Comparison of ENCODE assay signal across 7 mouse cellular contexts in genomic region chr8:109608271-109609152, GRCm38 (mm10). TPM values are rescaled to one million over a fixed set of nuclear protein-coding genes. Genes with fewer than 3 reads are reported as not detected.
DNase-seq lines count a peak whose midpoint lies in the region; ATAC-seq lines count a peak whose summit lies in the region.

Gene Dhodh, minus strand, starts transcription at chr8:109608673.

- H3K27me3 ChIP-seq in intestine, embryonic 16.5 days (replicated peaks; ENCODE audit: control insufficient read depth, insufficient read depth, low read length) = no peaks in the 10 kb centered on the region
- H3K27me3 ChIP-seq in midbrain, embryonic 11.5 days (ENCODE audit: control insufficient read depth, insufficient read depth, low read length) = no peaks in the 10 kb centered on the region

- no peaks in the 10 kb centered on the region; the same call in 1 of the 2 replicates for H3K36me3 ChIP-seq in intestine, embryonic 16.5 days (ENCODE audit: control insufficient read depth, insufficient read depth, low read length)
- H3K36me3 ChIP-seq in midbrain, embryonic 11.5 days (ENCODE audit: control insufficient read depth, insufficient read depth, low read length) = peaks cover 8% of the 10 kb centered on the region; the same call in 1 of the 2 replicates

- peak within 1 kb of the TSS; percentile 99 for H3K27ac ChIP-seq in intestine, embryonic 16.5 days (ENCODE audit: low read length)
- peak within 1 kb of the TSS; percentile 97 for H3K27ac ChIP-seq in midbrain, embryonic 11.5 days (ENCODE audit: low read depth, low read length)

- intact Hi-C loops in left cerebral cortex, postnatal 36 days (cut with DNase I) = loop anchor here (1.0 to 5.0 kb wide), 3 partner anchors 43 to 99 kb away; partner anchors contain the start of genes Dhx38, Ist1, Txnl4b and Zfp821

- ATAC-seq in intestine, embryonic 16.5 days = peak; percentile 99
- peak; percentile 99 for ATAC-seq in midbrain, embryonic 11.5 days (ENCODE audit: low FRiP score)

- no peaks in the 10 kb centered on the region for H3K9me3 ChIP-seq in intestine, embryonic 16.5 days (ENCODE audit: control insufficient read depth, low read length)
- H3K9me3 ChIP-seq in midbrain, embryonic 11.5 days (ENCODE audit: control insufficient read depth, low read length) = no peaks in the 10 kb centered on the region

- peak within 1 kb of the TSS; percentile 80 for H3K4me2 ChIP-seq in intestine, embryonic 16.5 days (ENCODE audit: low read depth, low read length)
- peak within 1 kb of the TSS; percentile 79 for H3K4me2 ChIP-seq in midbrain, embryonic 11.5 days

- peak; percentile 96 for DNase-seq in adrenal gland, adult 8-10 months
- peak; percentile 96 for DNase-seq in embryo, embryonic 9.5 days (ENCODE audit: extremely low spot score)
- peak; percentile 83 to 96 for DNase-seq in gastrocnemius, postnatal 4 days (ENCODE audit: low spot score in 2 of 2)
- DNase-seq in left cerebral cortex, postnatal 36 days (ENCODE audit: low spot score in 2 of 2) = peak; percentile 97
- peak; percentile 98 for DNase-seq in midbrain, embryonic 11.5 days (ENCODE audit: low spot score, missing footprints)
- peak; percentile 93 for DNase-seq in skeletal muscle tissue, adult 2 months (ENCODE audit: low read depth, low spot score)

- peak within 1 kb of the TSS; percentile 76 for H3K4me3 ChIP-seq in intestine, embryonic 16.5 days (ENCODE audit: low read length)
- peak within 1 kb of the TSS; percentile 59 for H3K4me3 ChIP-seq in midbrain, embryonic 11.5 days (ENCODE audit: low read depth, low read length)

- H3K4me1 ChIP-seq in intestine, embryonic 16.5 days (ENCODE audit: control insufficient read depth, insufficient read depth, low read length) = peaks cover 9% of the 10 kb centered on the region
- peaks cover 10% of the 10 kb centered on the region; the same call in 1 of the 2 replicates for H3K4me1 ChIP-seq in midbrain, embryonic 11.5 days (ENCODE audit: control insufficient read depth, insufficient read depth, low read length)

- under 1% methylated on average over 42 of the region's 42 CpGs for WGBS in intestine, embryonic 16.5 days
- WGBS in midbrain, embryonic 11.5 days = under 1% methylated on average over 42 of the region's 42 CpGs

- peak within 1 kb of the TSS; percentile 79 for H3K9ac ChIP-seq in intestine, embryonic 16.5 days (ENCODE audit: low read depth, low read length)
- H3K9ac ChIP-seq in midbrain, embryonic 11.5 days (ENCODE audit: low read length) = peak within 1 kb of the TSS; percentile 90

RNA-seq across cellular contexts. Expression of gene Dhodh, which starts in this region (rescaled TPM):
- total RNA-seq in adrenal gland, adult 8-10 months (2022) = 10 to 100 TPM; 21.3 to 36.2 (median 25.7) TPM
- 10 to 100 TPM; 16.3 to 16.8 TPM for total RNA-seq in gastrocnemius, postnatal 4 days (2021)
- polyA plus RNA-seq in intestine, embryonic 16.5 days (2015; fragmentation: Nextera tagmentation; extraction: Ambion mirVana) = 40.8 and 47.9 TPM in 2 replicates
- 10 to 100 TPM; 18.1 to 19.3 TPM for total RNA-seq in left cerebral cortex, postnatal 36 days (2021)
- 38.5 and 44.9 TPM in 2 replicates for polyA plus RNA-seq in midbrain, embryonic 11.5 days (2014; fragmentation: Nextera tagmentation; extraction: Ambion mirVana)

Comparison
In these comparisons a context has a peak if more than half of its experiments do, and no peak if none do; other contexts are left out.
1. Peak in every context shown above with its lines: DNase-seq, ATAC-seq, H3K4me3 ChIP-seq and H3K27ac ChIP-seq.